Mouse (Mus musculus) spleen, adult 2 months (tissue): ENCODE measurements around the gene Rab31.

Experiments
- CTCF ChIP-seq: fragments of 200-500 bp; IDR thresholded peaks from 2 replicates; pipeline ENCODE4 v1.5.1; 2011; ENCODE audit warnings: mild to moderate bottlenecking, inconsistent platforms; ENCODE audit not compliant: insufficient read depth, insufficient read length, insufficient replicate concordance; ENCODE audit errors: extremely low read depth
- POLR2A ChIP-seq: fragments of 200-500 bp; IDR thresholded peaks from 2 replicates; pipeline ENCODE4 v1.6.1; 2011; ENCODE audit warnings: low read depth, low read length, inconsistent platforms

- TF ChIP-seq CTCF (no peak), POLR2A (no peak)
These were observed 72.5 kb downstream of the Rab31 start for GRCm38 (mm10) chr17:65700060-65700459.
